Mouse (Mus musculus): ENCODE measurements around the gene Gtpbp8. TPM values are rescaled to one million over a fixed set of nuclear protein-coding genes. Genes with fewer than 3 reads are reported as not detected.
A peak's percentile ranks its signal among the peaks of the same experiment; 100 is the strongest.

Gene Gtpbp8
- total RNA-seq (2021): 10 to 100 TPM; 23.3 to 25.9 TPM
- long read RNA-seq, transcript Gtpbp8-204 (6 exons, 3,415 nt): major isoform, 14 of 52 reads
- long read RNA-seq, transcript Gtpbp8-202 (5 exons, 739 nt): minor isoform, 7 of 52 reads
- long read RNA-seq, partial matches to known transcripts: 7 of 52 reads
- long read RNA-seq, other reads (novel, unspliced or antisense): 24 of 52 reads

DNA sequence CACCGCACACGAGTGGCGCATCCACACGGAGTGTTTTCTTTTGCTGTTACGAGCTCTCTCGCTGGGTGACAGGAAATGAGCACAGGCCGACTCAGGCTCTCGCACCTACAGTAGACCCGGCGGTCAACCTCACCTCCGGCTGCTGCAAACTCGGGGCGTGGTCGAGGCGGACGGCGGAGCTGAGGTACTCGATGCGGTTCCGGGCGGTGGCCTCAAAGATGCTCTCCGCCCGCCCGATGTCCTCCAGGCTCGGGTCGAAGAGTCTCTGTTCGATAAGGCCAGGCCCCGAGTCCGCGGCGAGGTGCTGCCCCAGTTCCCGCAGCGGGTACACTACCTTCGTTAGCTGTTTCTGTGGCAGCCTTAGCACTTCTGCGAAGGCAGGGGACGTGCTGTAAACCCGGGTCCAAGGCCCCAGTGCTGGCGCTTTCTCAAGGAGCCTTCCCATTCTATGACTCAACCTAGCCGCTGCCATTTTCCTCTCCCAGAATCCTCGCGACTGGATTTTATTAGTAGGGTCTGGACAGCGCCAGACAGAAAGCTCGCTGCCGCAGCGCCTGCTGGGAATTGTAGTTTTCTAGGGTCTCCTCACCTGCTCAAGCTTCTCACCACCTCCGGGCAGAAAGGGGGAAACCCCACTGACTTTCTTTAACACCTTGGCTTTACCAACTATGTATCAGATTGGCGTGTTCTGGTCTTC lies at the start of gene Gtpbp8:
Gene Gtpbp8, minus strand, starts transcription at position 498 of the 697 bp plus-strand sequence.
- peak; percentile 83 to 94 for DNase-seq (ENCODE audit: low spot score in 2 of 2)

DNA sequence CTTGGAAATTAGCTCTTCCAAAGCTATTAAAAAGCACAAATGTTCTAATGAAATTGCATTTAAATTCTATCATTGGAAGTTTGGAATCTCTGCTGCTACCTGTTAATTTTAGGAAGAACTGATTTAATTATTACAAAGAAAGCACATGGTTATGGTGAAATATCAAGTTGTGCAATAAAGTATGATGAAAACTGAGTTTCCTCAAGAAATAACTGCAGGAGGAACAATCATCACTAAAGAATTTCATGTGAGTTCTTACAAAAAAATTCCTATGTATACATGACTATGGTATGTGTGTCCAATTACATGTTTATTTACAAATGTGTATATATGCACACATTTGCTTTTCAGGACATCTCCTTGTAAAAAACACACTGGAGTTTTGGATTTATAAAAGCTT lies 48.3 kb upstream of the Gtpbp8 start:
- DNase-seq (ENCODE audit: low spot score in 2 of 2): no peak

DNA sequence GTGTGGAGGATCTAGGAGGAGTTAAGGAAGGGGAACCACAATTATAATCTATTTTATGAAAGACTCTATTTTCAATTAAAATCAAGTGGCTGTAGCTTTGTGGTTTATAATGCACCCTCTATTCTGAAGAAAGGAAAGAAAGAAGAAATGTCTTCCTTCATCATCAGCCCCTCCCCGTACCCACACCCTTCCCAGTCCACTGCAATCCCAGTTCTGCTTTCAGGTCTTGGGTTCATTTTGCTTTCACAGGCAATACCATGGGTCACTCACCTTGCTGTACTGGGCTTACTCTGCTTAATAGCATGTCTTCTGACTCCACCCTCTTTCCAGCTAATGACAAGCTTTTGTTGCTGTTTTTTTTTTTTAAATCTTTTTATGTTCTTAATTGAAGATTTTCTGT lies 40.8 kb upstream of the Gtpbp8 start:
- DNase-seq (ENCODE audit: low spot score in 2 of 2): no peak

DNA sequence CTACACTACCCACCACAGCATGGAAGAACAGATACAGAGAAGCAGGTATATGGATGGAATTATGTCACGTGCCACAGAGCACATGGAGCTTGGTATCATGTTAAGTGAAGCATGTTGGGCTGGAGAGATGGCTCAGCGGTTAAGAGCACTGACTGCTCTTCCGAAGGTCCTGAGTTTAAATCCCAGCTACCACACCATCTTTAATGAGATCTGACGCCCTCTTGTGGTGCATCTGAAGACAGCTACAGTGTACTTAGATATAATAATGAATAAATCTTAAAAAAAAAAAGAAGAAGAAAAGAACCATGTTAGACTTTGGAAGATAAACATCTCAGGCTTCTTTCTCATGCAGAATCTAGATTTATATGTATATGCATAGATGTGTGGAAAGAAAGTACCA lies 34.6 kb upstream of the Gtpbp8 start:
- DNase-seq (ENCODE audit: low spot score in 2 of 2): no peak

DNA sequence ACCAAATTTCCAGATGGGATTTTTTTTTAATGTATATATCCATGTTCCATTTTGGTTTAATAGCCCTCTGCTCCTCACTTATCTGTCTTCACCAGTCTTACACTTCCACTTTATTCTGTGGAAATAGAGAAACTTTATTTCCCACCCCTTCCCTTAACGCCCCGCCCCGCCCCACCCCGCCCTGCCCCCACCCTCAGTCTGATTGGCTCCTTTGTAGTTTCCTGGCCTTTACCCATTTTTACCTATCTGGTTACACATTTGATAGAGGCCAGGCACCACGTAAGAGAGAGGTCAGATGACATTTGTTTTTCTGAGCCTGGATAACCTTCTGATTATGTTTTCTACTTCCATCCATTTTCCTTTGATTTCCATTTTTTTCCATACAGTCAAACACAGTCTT lies 33.3 kb upstream of the Gtpbp8 start:
- no peak for DNase-seq (ENCODE audit: low spot score in 2 of 2)

DNA sequence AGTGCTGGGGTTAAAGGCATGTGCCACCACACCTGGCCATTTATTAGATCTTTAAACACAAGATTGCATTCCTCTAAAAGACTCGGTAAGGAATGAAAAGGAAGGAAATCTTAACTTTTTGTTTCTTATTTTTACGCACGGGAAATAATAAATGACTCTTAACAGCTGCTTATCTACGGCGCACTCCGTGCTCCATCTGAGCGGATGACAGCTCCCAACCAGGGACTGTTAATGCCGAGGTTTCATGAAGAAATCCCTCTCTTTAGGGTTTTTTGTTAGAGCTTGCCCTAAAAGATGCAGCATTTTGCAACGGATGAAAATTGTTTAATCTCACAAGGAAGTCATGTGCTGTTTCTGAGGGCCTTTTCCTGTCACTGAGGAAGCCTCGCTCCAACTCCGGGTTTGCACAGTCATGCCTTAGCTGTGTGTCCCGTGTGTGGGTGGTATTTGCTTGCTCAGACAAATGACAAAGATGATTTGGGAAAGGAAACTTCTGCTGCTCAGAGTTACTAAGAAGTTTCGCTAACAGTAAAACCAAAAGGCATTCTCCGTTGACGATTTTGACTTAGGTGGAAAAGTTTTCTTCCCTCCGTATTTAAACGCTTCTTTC lies 32.5 kb upstream of the Gtpbp8 start:
- DNase-seq (ENCODE audit: low spot score in 2 of 2): peak; percentile 17 to 34

DNA sequence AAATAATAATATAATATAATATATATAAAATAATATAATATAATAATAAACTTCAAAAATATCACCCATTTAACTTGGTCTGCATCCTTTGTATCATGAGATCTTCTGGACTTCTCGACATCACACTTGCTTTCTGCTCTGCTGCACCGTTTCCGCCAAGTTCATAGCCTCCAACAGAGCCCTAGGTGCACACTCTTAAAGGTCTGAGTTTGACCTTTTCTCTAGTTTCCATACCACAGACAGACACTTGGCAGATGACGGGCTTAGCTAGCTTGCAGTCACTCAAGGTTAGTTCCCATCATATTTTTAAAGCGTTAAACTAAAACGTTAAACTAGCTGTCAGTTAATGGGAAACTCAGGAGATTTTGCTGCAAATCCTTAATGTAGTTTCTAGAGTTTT lies 28.0 kb upstream of the Gtpbp8 start:
- no peak for DNase-seq (ENCODE audit: low spot score in 2 of 2)

DNA sequence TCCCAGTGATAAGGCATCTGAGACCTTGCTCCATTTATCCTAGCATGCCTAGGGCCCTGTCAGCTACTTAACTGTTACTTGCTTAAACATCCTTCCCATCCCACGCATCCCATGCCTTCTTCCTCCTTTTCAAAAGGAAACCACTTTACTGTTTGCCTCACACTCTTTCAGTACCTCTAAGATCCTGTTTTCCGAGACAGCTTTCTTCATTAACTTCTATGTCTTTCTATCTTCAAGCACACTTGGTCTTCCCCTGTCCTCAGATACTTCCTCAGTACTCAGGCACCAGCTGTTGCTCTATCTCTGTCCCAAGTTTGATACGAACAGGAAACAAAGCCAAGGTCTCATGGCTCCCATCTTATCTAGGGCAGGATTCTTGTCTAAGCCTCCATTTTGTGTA lies 27.5 kb upstream of the Gtpbp8 start:
- no peak for DNase-seq (ENCODE audit: low spot score in 2 of 2)

DNA sequence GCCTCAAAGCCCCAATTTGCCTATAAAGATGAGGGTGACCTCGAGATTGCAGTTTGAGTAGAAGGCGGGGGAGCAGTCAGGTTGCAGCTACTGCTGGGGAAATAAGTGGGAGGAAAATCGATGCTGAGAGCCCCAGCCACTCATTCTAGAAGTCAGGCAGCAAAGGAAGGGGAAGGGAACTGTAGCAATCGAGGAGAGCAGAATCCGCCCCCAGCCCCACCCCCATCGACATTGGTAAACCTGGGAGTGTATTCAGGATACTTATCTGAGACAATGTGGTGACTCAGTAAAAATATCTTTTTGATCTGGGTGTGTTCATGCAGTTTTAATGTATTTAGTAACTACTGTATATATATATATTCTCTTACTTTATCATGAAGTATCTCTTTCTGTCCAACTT lies 26.4 kb upstream of the Gtpbp8 start:
- no peak for DNase-seq (ENCODE audit: low spot score in 2 of 2)

DNA sequence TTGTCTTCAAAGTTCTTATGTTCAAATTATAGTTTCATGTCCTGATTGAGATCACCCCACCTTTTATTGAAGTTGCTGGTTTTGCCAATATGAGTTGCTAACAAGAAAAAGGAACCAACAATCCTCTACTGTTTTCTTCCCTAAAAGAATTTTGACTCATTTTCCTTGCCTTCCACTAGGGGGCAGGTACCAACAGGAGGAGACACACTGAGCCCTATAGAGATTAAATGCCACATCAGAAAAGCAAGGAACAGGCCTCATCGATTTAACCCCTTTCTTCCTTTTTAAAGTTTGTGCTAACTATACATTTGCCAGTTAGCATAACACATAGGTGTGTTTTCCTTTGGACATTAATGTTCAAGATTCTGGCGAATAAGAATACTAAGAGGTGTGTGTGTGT lies 21.8 kb upstream of the Gtpbp8 start:
- DNase-seq (ENCODE audit: low spot score in 2 of 2): no peak

DNA sequence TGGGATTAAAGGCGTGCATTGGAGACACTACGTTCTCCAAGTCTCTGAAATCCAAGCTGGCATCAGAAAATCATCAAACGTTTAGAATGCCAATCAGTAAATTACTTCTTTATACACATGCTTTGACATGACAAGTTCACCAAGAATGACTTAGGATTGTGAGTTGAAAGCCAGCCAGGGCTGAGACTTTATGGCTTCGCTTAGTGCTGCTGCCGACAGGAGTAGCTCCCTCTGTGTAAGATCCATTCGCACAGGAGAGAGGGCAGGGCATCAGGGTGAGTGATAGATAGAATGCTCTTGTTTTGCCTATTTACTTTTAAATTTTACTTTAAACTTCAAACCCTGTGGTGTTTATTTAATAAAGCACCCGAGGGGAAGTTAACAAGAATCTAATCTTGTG lies 21.3 kb upstream of the Gtpbp8 start:
- DNase-seq (ENCODE audit: low spot score in 2 of 2): no peak

DNA sequence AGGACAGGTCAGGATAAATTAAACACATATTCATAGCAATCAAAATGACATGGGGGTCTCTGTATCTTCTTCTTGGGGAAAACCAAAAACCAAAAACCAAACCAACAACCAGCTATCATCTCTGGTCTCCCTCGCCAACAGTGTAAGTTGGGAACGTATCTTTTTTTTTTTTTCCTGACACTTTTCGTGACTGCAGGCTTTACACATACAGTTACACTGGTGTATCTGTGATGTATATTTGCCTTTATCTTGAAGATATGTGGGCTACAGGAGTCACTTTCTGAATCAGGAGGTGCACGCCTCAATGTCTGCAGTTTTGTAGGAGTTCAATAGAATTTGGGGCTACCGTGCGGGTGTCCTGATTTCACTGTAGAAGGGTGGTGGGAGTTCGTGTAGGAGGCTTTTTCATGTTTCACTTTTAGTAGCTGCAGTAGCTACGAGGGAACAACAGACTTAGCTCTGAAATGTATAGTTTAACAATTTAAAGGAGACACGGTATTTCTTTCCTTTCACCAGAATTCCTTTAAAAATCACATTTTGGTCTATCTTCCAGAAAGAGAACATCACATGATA lies 20.2 kb upstream of the Gtpbp8 start:
- DNase-seq (ENCODE audit: low spot score in 2 of 2): no peak

DNA sequence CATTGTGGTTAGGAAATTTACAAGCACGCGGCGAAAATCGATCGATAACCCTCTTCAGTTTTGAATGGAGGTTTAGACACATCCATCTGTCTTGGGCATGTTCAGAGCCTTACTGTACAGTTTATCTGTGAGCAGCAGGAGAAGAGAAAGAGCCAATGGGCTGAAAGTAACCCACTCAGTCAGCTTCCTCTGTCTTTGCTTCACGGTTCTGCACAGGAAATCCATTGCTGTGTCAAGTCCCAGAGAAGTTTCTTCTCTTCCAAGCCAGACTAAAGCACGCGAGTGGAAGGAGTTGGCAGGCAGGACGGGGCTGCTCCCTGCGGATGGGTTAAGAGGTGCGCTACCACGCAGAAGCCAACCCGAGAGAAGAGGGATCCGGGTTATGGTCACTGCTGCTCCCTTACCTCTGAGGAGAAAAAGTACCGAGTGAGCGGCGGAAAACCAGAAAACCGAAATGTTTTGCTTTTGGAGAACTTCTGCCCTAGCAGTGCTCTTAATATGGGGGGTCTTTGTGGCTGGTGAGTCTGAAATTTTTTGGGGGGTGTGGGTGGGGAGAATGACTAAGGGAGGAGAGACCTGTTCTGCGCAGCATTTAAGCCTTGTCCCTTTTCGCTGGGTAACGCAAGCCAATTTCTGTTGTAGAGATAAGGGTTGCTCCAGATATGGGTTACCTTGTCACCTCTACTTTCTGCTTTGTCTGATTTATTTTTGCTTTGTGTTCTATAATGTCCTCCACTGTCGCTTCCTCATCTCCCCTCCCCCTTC lies 19.6 kb upstream of the Gtpbp8 start, which contains the start of gene Cd200r1:
Gene Cd200r1, plus strand, starts transcription at position 182 of the 765 bp plus-strand sequence.
- DNase-seq (ENCODE audit: low spot score in 2 of 2): no peak

DNA sequence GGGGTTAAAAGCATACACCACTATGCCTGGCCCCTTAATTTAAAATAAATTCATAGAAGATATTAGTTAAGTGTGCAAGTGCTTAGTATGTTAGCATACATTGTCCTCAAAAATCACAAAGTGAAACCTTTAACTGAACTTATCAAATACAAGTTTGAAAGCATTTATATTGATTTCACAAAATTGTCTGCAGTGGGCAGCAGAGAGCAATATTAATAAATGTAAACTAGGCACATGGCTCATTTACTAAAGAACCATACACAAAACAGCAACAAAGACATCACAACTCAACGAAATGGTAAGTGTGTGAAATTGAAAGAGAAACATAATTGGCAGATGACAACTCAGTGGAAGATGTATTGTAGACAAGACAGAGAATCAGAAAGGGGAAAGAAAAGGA lies 15.6 kb upstream of the Gtpbp8 start:
- no peak for DNase-seq (ENCODE audit: low spot score in 2 of 2)

DNA sequence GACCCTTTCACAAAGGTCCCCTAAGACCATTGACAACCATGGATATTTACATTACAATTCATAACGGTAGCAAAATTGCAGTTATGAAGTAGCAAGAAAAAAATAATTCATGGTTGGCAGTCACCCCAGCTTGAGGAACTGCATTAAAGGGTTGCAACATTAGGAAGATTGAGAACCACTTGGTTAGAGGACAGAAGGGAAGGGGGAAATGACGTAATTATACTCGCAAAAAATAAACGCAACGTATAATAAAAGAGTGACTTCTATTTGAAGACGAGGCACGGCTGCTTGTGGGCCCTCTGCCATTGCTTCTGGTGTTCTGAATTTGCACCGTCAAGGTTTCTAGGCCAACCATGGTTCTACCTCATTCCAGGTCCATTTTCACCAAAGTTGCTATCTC lies 11.5 kb upstream of the Gtpbp8 start:
- no peak for DNase-seq (ENCODE audit: low spot score in 2 of 2)

DNA sequence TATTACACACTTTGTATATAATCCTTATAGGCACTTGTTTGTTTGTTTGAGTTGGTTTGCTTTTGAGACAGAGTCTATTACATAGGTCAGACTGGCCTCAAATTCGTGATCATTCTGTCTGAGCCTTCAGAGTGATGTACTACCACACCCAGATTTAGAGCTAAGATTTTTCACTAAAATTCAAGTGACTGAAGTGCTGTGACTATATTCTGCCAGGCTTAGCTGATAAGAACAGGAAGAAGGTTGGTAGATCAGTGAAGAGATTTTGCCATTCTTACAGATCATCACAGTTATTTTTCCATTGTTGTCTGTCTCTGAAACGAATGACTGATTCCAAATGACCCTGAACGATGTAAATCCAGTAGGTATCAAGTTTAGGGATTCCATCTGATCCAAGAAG lies 1.8 kb upstream of the Gtpbp8 start:
- DNase-seq (ENCODE audit: low spot score in 2 of 2): no peak

DNA sequence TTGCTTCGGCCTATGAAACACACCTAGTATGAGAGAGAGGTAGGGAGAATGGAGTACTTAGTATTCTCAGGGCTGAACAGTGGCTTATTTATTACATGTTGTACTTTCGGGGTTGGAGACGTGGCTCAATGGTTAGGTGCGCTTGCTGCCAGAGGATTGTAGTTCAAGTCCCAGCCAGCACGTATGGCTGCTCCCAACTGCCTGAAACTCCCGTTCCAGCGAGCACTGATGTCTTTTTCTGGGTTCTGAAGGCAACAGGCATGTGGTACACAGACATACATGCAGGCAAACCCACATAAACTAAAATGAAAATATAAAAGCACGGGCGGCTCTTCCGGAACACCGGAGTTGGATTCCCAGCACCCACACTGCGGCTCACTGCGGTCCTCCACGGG lies 695 bp downstream of the Gtpbp8 start:
- DNase-seq (ENCODE audit: low spot score in 2 of 2): no peak

DNA sequence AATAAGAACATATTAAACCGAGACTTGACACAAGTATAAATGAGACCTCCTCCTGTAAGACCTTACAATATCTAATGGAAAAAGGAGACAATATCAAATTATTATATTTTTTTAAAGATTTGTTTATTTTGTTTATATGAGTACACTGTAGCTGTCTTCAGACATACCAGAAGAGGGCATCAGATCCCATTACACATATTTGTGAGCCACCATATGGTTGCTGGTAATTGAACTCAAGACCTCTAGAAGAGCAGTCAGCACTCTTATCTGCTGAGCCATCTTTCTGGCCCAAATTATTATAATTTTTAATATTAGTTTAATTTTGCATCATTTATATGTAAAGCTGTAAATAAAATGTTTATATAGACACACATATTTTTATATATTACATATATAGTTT lies 3.4 kb downstream of the Gtpbp8 start:
- no peak for DNase-seq (ENCODE audit: low spot score in 2 of 2)

DNA sequence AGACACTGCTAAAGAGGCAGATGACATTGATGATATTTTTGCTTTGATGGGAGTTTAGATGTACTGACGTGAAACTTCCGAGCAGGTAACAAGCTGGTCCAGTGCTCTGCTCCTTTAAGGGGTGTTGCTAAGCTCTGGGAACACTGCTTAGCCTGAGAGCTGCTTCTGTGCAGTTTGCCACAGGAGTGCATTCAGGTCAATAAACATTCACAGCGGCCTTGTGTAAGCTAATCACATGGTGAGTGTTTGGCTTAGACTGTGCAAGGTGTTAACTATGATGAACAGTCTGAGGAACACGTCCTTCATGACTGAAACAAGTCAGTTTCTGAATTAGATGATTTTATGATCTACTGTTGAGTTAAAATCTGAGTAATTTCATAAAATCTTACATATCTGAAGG lies 10.0 kb downstream of the Gtpbp8 start:
- no peak for DNase-seq (ENCODE audit: low spot score in 2 of 2)

DNA sequence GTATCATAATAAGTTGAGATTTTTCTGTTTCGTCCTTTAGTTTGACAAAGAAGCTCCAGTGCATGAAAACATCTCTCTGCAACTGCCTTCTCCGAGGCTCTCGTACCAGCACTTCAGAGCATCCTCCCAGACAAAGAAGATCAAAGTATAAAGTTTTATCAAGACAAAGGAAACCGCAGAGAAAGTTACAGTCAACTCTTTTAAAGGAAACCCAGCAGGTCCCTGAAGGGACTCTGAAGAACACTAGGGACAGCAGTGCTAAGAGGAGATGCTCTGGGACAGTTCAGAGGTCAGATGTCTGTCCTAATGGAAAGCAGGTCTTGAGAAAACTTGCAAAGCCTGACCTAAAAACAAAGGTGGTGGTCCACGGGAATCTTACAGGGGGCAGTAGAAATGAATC lies 10.5 kb downstream of the Gtpbp8 start:
- no peak for DNase-seq (ENCODE audit: low spot score in 2 of 2)

DNA sequence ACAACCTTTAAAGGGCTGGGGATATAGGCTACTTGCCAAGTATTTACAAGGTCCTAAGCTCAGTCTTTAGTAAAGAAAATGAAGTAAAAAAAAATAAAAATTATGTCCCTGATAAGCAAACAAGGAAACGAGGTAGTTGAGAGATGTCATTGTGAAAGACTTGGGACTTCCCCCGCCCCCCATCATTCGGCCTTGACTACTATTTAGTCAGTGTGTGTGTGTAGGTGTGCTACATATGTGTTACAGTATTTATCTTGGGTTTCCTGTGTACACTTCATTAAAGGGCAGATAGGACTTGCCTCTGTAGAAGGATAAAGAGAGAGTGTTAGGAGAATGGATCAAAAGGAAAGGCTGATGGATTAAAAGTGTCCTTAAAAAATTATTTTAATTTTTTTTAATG lies 12.1 kb downstream of the Gtpbp8 start:
- no peak for DNase-seq (ENCODE audit: low spot score in 2 of 2)

DNA sequence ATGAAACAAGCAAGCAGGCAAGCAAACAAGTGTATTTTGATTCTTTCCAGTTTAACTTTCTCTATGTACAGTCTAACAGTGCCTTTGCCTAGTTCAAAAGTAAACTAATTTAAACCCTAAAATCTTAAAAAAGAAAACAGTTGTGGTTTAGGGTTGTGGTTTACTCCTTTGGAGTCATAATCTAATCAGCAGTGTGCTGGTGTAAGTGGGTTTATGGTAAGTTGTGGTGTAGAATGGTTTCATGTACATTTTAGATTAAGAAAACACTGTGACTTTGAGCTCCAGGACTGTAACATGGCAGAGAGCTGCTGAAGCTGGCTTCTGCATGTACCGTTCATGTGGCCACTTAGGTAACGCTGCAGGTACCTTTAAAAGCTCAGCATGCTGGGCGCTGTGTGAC lies 18.6 kb downstream of the Gtpbp8 start:
- DNase-seq (ENCODE audit: low spot score in 2 of 2): no peak
